Comparison of ENCODE assay signal across 10 mouse cellular contexts in the genomic region with DNA sequence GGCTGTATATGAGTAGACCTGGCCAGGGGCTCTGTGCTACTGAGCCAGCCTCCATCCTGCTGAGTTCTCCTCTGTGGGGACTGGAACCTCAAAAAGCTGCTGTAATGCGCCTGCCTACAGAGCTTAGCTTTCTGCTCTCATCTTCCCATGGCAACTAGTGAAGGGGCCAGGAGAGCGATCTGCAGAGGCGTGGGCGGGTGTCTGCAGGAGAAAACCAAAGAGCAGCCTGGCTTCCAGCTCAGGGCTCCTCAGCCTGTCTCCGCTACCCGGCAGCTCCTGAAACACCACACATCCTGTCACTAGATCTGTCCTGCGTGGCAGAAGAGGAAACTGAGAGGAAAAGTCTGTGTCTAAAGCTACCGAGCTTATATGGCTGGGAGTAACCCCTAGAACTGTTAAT.
DNase-seq lines count a peak whose midpoint lies in the region.
"Had no signal": no experiment of that assay in that cellular context is flagged by ENCODE, and none has a peak within 500 bp of the region (broad histone marks: within the 10 kb centered on the region; RNA-seq: fewer than 3 reads in every experiment).

No protein-coding gene starts in this region.

- peak; percentile 13 for DNase-seq in thymus, postnatal 4 days
- DNase-seq in thymus, postnatal 0 days (ENCODE audit: low spot score) = no peak
- DNase-seq in frontal cortex, postnatal 36 days (ENCODE audit: low spot score in 2 of 2) = peak; percentile 83 to 86
- DNase-seq in left cerebral cortex, adult 9 months (ENCODE audit: low spot score in 2 of 2) = peak; percentile 84 to 89
- no peak for DNase-seq in urinary bladder, postnatal 14 days (ENCODE audit: low spot score)
- no peak for DNase-seq in Muller cell, postnatal 12 days (ENCODE audit: inconsistent ontology term)
- DNase-seq in heart, adult 8-10 months (ENCODE audit: low spot score) = no peak
- DNase-seq in embryo, embryonic 11 days = no peak
- DNase-seq: heart, postnatal 10 days; lung, adult 2 months had no signal

Comparison
In these comparisons a context has a peak if more than half of its experiments do, and no peak if none do; other contexts are left out.
1. DNase-seq: peak in thymus, postnatal 4 days (single experiment), frontal cortex, postnatal 36 days (2 of 2) and left cerebral cortex, adult 9 months (2 of 2); none in thymus, postnatal 0 days (single experiment), urinary bladder, postnatal 14 days (single experiment), Muller cell, postnatal 12 days (single experiment), heart, adult 8-10 months (single experiment) and embryo, embryonic 11 days (single experiment).